Mouse (Mus musculus): ENCODE data around the gene Nup98.

The Nup98 gene

DNA sequence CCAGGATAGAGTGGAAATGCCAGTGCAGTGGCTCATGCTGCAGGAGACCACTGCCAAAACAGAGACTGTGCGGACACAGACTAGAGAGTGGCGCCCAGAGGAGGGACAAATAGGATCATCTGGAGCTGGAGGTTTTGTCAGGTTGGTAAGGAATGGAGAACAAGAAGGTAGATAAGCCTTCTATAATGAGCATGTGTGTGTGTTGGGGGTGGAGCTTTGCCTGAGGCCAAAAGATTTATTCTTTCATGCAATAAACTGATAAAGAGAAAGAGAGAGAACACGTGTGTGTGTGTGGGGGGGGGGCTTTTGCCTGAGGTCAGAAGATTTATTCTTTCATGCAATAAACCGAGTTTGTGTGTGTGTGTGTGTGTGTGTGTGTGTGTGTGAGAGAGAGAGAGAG is 23.1 kb upstream of the Nup98 start:
- DNase-seq (ENCODE audit: low spot score in 2 of 2): no peak

- no peak for DNase-seq (ENCODE audit: low spot score in 2 of 2)
These were observed 19.8 kb upstream of the Nup98 start for GRCm38 (mm10) chr7:102229814-102230213.

GRCm38 (mm10) chr7:102228049-102228670 is 18.2 kb upstream of the Nup98 start:
- DNase-seq (ENCODE audit: low spot score in 2 of 2): no peak

DNA sequence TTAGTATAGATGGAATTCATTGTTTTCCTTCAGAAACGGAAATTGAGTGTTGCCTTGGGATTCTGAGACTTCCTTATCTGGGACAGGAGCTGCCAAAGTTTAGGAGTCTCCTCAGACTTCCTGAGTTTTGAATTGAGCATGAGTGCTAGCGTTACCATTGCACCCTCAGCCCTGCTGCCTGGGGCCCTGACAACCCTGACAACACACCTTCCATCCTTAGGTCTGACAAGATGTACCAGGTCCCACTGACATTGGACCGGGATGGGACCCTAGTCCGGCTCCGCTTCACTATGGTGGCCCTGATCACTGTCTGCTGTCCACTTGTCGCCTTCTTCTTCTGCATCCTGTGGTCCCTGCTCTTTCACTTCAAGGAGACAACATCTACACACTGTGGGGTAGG is 16.1 kb upstream of the Nup98 start:
- DNase-seq (ENCODE audit: low spot score in 2 of 2): no peak

- no peak for DNase-seq (ENCODE audit: low spot score in 2 of 2)
These were observed 14.1 kb upstream of the Nup98 start for GRCm38 (mm10) chr7:102223883-102224738.

DNA sequence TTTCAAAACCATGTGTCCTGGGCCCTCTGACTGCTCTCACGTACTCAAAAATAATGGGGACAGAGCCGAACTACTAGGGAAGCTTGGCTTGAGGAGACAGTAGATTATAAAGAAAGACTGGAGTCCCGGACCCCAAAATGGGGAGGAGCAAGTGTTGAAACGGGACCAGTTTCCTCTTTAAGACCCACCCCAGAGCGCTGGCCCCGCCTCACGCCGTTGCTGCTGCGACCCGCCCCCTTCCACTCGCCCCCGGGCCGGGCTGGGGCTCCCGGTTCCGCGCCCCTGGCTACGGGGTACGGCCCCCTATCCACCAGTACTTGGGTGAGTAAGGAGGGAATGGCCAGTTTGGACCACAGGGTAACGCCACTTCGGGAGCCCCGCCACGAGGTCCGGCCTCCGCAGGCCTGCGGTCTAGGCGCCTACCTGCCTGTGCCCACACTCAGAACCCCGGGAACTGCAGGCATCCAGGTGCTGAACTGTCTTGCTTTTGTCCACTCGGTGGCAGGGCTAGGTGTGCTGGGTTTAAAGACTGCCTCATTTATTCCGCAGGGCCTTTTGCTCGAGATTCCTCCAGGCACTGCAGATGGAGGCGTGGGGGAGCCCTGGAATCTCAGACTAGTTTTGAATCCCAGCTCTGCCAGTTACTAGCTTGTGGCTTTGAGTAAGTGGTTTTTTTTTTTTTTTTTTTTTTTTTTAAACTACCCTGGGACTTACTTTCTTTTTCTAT is 13.0 kb upstream of the Nup98 start:
- DNase-seq (ENCODE audit: low spot score in 2 of 2): peak; percentile 69 to 74

DNA sequence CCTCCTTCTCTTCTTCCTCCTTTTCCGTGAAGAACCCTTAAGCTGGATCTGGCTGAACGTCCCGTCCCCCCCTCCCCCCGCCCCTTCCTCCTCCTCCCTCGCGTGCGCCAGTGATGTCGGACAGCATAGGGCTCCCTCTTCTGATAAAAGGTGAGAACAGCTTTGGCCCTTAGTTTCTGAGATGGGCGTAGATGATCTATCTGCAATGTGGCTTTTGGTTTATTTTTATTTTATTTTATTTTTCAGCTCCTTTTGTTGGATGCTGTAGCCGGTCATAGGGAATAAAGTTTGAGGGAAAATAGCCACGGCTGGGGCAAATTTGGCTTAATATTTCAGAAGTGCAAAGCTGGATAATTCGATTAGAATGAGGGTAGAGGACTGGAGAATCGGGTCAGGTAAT is 12.4 kb upstream of the Nup98 start:
- DNase-seq (ENCODE audit: low spot score in 2 of 2): no peak

DNA sequence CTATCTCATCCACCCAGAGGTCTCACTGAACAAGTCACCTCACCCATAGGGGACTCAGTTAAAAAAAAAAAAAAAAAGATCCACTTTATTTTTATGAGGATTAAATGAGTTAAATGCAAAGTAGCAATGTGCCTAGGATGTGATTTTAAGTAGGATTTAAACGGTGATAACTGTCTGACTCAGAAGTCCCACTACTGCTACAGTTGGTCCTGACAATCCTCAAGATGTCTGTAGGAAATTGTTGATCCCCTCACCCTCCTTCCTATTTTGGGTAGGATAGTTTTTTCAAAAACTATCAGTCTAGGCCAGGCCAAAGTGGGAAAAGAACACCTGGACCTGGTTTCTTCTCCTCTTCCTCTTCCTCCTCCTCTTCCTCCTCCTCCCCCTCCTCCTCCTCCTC is 11.9 kb upstream of the Nup98 start:
- DNase-seq (ENCODE audit: low spot score in 2 of 2): no peak

- no peak for DNase-seq (ENCODE audit: low spot score in 2 of 2)
These were observed 1.1 kb upstream of the Nup98 start for GRCm38 (mm10) chr7:102211071-102211470.

DNA sequence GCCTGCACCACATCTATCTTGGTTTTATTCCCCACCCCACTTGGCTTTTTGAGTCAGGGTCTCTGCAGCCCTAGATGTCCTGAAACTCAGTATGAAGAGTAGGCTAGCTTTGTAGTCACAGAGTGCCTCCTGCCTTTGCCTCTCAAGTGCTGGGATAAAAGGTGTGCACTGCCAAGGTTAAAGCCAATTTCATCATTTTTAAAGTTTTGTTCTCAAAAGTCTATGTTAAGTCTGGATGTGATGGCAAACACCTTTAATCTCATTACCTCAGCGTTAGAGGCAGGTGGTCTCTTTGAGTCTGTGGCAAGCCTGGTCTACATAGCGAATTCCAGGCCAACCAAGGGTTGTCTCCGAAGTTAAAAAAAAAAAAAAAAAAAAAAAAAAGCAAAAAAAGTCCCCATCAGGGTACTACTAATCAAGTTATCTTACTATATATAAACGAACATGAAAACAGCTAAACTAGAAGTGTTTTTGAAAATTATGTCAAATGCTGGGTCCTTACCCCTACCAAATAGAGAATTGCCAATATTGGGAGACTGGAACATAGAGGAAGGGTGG is 1.1 kb downstream of the Nup98 start:
- DNase-seq (ENCODE audit: low spot score in 2 of 2): no peak

DNA sequence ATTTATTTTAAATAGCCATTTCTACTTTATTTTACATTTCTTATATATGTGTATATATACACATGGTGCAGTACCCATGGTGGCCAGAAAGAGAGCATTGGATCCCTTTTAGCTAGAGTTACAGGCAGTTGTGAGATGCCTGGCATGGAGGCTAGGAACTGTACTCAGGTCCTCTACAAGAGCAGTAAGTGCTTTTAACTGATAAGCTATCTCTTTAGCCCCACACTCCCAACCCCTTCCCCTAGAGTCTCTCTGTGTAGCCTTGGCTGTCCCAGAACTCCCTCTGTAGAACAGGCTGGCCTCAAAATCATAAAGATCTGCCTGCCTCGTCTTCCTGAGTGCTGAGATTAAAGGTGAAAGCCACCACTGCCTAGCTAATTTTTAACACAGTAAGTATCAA is 4.3 kb downstream of the Nup98 start:
- DNase-seq (ENCODE audit: low spot score in 2 of 2): no peak

DNA sequence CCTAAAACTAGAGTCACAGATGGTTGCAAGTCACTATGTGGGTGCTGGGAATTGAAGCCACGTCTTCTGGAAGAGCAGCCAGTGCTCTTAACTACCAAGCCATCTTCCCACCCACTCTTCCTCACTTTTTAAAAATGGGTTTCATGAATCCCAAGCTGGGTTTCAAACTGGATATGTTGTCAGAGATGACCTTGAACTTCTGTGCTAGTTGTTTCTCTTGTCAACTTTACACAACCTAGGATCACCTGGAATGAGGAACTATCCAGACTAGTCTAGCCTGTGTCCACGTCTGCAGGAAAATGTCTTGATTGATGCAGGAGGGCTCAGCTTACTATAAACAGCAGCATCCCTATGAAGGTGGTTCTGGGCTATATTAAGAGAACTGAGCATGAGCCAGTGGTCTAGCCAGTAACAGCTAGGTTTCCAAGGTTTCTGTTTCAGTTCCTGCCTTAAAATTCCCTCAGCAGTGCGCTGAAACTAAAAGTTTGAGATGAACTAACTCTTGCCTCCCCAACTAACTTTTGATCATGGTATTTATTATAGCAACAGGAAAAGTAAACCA is 5.6 kb downstream of the Nup98 start:
- DNase-seq (ENCODE audit: low spot score in 2 of 2): no peak

DNA sequence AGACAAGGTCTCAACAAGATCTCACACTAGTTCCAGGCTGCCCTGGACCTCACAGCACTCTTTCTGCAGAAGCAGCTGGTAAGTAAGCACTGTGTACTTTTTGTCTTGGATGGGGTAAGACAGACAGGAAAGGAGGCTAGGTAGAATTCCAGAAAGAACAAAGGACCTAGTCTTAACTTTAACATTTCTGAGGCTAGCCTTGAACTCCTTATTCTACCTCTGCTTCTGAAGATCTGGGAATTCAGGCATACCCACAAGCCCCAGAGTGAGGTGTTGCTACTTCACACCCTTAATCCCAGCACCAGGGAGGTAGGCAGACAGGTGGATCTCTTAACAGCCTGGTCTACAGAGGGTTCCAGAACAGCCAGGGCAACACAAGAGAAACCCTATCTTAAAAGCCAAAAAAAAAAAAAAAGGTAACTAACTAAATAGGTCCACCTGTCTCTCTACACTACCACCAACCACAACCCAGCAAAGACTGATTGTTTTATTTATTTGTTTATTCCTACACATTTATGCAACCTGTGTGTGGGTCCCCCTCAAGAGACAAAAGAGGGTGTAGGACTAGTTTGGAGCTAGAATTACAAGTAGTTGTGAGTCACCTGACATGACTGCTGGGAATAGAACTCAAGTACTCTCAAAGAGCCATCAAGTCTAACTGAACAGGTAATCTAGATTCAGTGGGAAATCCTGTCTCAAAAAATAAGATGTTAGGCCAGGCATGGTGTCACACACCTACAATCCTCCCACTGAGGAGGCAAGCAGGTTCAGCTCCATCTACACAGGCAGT is 8.8 kb downstream of the Nup98 start:
- no peak for DNase-seq (ENCODE audit: low spot score in 2 of 2)

DNA sequence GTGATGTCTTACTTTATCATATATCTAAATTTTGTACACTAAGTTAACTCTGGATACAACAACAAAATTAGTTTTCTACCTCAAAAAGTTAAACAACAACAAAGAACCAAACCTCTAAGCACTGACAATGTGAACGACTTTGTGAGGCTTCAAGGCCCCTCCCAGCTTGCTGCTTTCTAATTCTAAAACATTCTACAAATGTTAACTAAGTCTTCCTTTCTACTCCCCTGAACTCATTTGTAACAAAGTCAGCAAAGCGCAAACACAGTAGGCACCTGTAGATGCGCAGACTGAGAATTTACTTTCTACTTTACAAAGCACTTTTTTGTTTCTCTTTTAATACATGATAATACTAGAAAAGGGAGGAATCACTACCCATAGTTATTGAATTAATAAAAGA is 9.4 kb downstream of the Nup98 start:
- no peak for DNase-seq (ENCODE audit: low spot score in 2 of 2)

- no peak for DNase-seq (ENCODE audit: low spot score in 2 of 2)
These were observed 17.6 kb downstream of the Nup98 start for GRCm38 (mm10) chr7:102192356-102192755.

- DNase-seq (ENCODE audit: low spot score in 2 of 2): no peak
These were observed 26.1 kb downstream of the Nup98 start for GRCm38 (mm10) chr7:102183849-102184248.

DNA sequence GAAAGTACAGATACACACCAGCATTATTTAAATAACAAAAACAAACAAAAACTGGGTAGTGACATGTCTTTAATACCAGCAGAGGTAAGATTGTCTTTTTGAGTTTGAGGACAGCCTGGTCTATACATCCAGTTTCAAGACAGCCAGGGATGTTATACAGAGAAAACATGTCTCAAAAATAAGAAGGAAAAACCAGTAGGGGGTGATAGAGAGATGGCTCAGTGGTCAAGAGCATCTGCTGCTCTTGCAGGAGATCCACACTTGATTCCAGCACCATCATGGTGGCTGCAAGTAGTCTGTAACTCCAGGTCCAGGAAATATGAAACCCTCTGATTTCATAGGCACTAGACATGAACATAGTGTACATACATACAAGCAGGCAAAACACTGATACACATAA is 39.7 kb downstream of the Nup98 start:
- no peak for DNase-seq (ENCODE audit: low spot score in 2 of 2)

DNA sequence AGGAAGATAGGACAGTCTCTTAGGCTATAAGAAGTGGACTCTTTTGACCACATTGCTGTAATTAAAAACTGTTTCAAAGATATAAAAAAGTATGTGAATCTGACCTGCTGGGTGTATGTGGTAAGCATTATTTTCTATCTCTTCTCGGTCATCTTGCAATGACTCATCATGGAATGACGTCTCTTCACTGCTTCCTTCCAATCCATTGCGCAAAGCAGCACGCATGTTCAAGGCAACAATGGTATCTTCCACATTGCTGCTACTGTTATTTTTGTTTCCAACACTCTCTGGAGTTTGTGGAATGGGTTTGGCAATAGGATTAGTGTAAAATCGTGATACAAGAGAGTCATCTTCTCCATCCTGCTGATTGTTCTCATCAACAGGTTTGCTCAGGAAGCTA is 56.3 kb downstream of the Nup98 start:
- DNase-seq (ENCODE audit: low spot score in 2 of 2): no peak

- DNase-seq (ENCODE audit: low spot score in 2 of 2): no peak
These were observed 72.1 kb downstream of the Nup98 start for GRCm38 (mm10) chr7:102137898-102138297.

- no peak for DNase-seq (ENCODE audit: low spot score in 2 of 2)
These were observed 72.5 kb downstream of the Nup98 start for GRCm38 (mm10) chr7:102137464-102137863.

DNA sequence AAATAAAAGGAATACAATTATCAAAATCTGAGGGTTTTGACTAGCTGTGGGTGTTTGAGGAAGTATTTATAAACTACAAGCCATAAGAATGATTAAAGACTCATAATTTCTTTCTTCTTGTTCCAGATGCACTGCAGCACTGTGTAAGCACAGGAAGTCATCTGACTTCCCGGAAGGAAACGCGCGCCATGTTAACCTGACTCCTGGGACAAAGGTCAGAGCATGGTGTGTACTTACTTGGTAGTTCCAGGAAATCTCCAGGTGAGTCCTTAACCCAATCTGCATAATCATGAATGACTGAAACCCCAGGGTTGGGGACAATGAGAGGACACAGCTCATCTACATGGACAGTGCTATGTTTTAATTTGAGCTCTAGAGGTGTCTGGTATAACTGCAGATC is 77.6 kb downstream of the Nup98 start:
- DNase-seq (ENCODE audit: low spot score in 2 of 2): no peak

Measured in urinary bladder, postnatal 36 days (tissue).